Mouse (Mus musculus): Measurements from ENCODE around the gene Rps8. TPM values are rescaled to one million over a fixed set of nuclear protein-coding genes. Genes with fewer than 3 reads are reported as not detected.
"Not testable (repeated sequence)": the region's sequence is repeated elsewhere in the genome, so short reads cannot be mapped to it uniquely, and the experiment has no call there.

The Rps8 gene
- 100 to 1,000 TPM; 590 to 604 TPM for total RNA-seq (2021)
- long read RNA-seq, experiment 1, transcript Rps8-201 (6 exons, 860 nt), result major isoform, 83 of 86 reads
- long read RNA-seq, experiment 1, partial matches to known transcripts, result 3 of 86 reads
- long read RNA-seq, experiment 1, other reads (novel, unspliced or antisense), result 0 of 86 reads
- long read RNA-seq, experiment 2, transcript Rps8-201 (6 exons, 860 nt), result major isoform, 83 of 94 reads
- long read RNA-seq, experiment 2, partial matches to known transcripts, result 4 of 94 reads
- long read RNA-seq, experiment 2, other reads (novel, unspliced or antisense), result 4 of 94 reads

GRCm38 (mm10) chr4:117155792-117156355, at the start of gene Rps8:
Rps8 (minus strand) TSS chr4:117156243.
- DNase-seq, result peak; percentile 87 to 90
- intact Hi-C loops (cut with DNase I), result no loop called here

- DNase-seq, result no peak
- intact Hi-C loops (cut with DNase I), result no loop called here
Measured at GRCm38 (mm10) chr4:117202992-117203354, 46.9 kb upstream of the Rps8 start.

DNA sequence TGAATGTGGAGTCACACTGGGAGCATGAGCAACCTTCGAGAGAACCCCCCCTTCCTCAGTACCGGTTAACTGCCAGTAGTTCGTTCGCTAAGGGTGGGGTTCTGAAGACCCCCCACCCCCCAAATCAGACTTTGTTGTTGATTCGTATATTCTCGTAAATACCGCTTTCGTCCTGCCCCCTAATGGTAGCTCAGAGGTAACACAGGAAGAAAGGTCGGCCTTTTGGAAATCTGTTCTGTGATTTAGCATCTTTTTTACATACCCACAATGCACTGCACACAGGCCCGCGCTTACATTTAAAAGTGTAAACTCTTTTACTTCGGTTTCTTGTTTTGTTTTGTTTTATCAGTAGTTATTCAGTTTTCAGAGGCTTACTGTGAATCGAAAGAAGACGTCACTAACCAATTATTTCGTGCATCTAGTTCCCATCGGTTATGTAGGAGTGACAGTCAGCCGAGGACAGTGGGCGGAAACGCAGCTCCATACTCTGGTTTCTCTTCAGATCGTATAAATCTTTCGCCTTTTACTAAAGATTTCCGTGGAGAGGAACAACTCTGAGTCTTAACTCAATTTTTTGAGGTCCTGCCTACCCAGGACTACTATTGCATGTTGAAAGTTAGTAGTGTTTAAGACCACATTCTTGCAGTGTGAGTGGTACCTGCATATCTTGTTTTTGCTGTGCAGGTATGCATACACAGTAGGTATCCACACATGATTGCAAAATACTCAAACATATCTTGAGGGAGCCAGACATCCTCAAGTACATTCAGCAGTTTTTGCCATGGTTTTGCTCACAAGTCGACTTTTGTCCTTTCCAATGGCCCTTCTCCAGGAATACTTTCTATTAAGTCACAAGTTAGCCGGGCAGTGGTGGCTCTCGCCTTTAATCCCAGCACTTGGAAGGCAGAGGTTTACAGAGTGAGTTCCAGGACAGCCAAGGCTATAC, 46.3 kb upstream of the Rps8 start:
- DNase-seq, result peak; percentile 19 to 64
- intact Hi-C loops (cut with DNase I), result no loop called here

GRCm38 (mm10) chr4:117191804-117192203, 35.8 kb upstream of the Rps8 start:
- DNase-seq, result no peak
- intact Hi-C loops (cut with DNase I), result no loop called here

GRCm38 (mm10) chr4:117190660-117191059, 34.6 kb upstream of the Rps8 start:
- DNase-seq, result no peak
- intact Hi-C loops (cut with DNase I), result no loop called here

DNA sequence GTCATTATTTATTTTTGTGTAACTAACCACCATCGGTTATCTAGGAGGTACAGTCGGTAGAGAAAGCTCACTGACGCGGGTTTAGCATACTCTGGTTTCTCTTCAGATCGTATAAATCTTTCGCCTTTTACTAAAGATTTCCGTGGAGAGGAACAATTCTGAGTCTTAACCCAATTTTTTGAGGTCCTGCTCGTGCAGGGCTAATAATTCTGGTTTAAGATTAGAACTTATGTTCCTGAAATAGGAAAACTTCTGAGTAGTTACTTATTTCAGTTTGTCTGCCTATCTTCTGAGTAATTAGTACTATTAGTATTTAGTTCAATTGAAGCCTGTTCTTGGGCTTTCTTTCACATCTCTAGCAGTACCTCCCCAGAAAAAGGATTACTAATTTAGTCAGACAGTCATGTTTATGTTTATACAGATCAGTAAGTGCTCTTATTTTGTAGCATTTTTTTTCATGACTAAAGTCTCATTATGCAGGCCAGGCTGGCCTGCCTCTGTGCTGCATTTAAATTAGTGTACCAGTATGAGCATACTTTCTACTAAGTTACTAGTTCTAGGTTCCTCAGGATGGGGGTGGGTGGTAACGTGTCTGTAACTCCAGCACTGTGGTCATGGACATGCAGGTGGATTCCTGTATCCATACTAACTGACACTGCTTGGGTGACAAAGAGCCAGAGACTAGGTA, 34.0 kb upstream of the Rps8 start:
- intact Hi-C loops (cut with DNase I), result no loop called here
- DNase-seq, result peak; percentile 12 to 46

- intact Hi-C loops (cut with DNase I), result no loop called here
- DNase-seq, result peak; percentile 87 to 91
Measured at GRCm38 (mm10) chr4:117189382-117189855, 33.4 kb upstream of the Rps8 start.

- no peak for DNase-seq
- intact Hi-C loops (cut with DNase I), result no loop called here
Measured at GRCm38 (mm10) chr4:117188969-117189368, 32.9 kb upstream of the Rps8 start.

DNA sequence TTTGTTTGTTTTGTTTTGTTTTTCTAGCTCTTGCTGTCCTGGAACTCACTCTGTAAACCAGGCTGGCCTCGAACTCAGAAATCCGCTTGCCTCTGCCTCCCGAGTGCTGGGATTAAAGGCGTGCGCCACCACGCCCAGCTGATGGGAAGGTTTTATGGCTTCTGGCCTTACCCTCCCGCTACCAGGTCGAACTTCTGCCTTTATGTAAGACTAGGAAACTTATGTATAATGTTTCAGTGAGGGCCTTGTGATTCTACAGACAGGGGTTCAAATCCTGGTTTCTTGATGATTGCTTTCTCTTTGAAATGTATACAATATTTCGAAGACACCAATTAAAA, 26.7 kb upstream of the Rps8 start:
- intact Hi-C loops (cut with DNase I); DNase-seq: not testable (repeated sequence)

DNA sequence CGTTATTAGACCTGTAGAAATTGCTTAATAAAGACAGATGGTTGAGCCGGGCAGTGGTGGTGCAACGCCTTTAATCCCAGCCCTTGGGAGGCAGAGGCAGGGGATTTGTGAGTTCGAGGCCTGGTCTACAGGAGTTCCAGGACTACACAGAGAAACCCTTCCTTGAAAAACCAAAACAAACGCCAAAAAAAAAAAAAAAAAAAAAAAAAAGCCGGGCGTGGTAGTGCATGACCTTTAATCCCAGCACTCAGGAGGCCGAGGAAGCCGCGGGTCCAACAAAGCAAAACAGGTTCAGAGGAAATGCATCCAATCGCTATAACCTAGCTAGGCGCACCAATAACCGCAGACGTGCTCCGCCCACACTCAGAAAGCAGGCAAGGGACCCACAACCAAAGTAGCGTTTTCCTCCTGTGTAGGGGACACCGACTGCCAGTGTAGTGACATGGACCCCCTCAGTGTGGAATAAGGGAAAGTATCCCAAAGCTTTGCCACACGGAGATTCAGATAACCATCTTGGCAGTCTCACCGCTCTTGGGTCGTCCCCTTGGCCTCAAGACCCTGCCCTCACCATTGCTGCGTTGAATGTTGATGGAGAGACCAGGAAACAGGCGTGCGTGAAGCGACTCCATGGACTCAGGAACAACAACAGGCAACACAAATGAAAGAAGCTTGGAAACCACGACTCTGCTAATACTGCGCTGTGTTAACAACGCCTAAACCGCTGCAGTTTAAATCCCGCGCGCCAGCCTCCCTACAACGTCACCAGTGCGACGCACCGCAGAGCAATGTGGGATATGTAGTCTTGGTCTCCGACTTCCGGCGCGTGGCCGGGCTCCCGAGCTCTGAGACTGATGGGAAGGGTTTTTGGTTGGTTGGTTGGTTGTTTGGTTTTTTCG, 26.1 kb upstream of the Rps8 start, which contains the start of gene Kif2c:
TSS of gene Kif2c (minus strand) at position 777 of the 896 bp plus-strand sequence.
- DNase-seq, result peak; percentile 90 to 94
- intact Hi-C loops (cut with DNase I), result no loop called here

- no peak for DNase-seq
Measured at GRCm38 (mm10) chr4:117169936-117170335, 13.9 kb upstream of the Rps8 start.

GRCm38 (mm10) chr4:117161183-117161582, 5.1 kb upstream of the Rps8 start:
- no peak for DNase-seq
- intact Hi-C loops (cut with DNase I), result no loop called here

More at GRCm38 (mm10) chr4:117169936-117170335, 13.9 kb upstream of the Rps8 start:
- intact Hi-C loops (cut with DNase I), result no loop called here

GRCm38 (mm10) chr4:117159666-117160065, 3.6 kb upstream of the Rps8 start:
- DNase-seq, result no peak
- intact Hi-C loops (cut with DNase I), result no loop called here

DNA sequence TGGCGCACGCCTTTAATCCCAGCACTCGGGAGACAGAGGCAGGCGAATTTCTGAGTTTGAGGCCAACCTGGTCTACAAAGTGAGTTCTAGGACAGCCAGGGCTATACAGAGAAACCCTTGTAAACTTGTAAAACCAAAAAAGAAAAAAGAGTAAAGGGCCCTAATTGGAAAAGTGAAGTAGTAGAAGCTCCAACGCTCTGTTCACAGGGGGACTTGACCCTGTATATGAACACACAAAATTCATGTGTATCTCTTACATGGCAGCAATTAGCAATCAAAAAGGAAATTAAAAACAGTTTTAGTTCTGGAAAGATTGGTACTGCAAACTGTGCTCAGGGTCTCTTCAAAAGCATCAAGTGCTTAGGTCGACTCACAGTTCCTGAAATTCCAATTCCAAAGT, 329 bp upstream of the Rps8 start:
- intact Hi-C loops (cut with DNase I), result no loop called here

GRCm38 (mm10) chr4:117155020-117155791, 837 bp downstream of the Rps8 start:
- DNase-seq, result no peak

More for the DNA sequence above, 329 bp upstream of the Rps8 start:
- DNase-seq, result no peak

DNA sequence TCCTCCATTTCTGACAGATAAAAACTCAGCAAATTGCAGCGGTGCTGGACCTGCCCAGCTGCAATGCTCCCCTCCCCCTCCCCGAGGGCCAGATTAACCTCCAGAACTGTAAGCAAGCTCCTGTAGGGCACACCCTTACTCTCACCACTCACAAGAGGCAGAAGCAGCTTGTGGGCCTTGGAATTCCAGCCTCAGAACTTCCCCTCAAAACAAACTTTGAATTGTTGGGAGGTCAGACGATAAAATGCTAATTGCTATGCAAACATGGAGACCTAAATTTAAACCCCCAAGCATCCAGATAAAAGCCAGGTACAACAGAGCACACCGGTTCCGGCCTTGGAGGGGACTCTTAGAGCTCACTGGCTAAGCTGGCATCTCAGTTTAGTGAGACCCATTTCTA, 3.3 kb downstream of the Rps8 start:
- intact Hi-C loops (cut with DNase I), result no loop called here
- no peak for DNase-seq

More at GRCm38 (mm10) chr4:117155020-117155791, 837 bp downstream of the Rps8 start:
- intact Hi-C loops (cut with DNase I), result no loop called here

DNA sequence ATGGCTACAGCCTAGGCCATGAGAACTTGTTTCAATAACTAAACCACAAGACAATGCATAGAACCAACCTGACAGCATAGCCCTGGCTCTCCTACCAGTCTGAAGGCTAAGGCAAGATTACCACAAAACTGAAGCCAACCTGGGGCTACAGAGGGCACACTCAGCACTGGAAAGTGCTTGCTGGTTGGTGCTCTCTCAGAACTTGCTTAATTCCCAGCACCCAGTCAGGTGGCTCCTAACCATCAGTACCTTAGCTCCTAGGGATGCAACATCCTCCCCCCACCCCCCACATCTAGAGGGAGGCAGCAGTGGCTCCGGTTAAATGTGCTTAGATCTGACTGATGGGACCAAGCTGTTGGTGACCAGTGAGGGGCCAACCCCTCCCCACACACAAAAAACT, 4.6 kb downstream of the Rps8 start:
- no peak for DNase-seq
- intact Hi-C loops (cut with DNase I), result no loop called here

DNA sequence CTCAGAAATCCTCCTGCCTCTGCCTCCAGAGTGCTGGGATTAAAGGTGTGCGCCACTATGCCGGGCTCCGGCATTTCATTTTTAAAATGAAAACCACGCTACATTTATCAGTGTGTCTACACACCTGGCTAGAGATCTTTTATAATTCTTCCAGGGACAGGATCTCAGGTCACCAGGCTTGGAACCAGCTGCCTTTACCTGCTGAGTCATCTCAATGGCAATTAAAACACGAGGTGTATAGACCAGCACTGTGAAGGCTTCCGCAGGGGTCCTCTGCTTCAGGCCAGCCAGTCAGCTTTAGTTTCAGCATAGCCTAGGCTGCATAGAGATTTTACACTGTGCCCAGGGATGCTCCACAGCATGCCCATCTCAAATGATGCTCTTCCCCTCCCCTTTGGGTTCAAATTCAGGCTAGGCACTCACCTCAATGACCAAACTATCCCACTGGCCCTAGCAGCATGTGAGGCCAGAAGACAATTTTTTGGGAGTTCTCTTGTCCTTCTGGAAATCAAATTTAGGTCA, 5.8 kb downstream of the Rps8 start:
- intact Hi-C loops (cut with DNase I), result no loop called here
- no peak for DNase-seq

Measured in heart, postnatal 14 days (tissue).